ENCODE assay signal across 10 mouse cellular contexts in the genomic region with DNA sequence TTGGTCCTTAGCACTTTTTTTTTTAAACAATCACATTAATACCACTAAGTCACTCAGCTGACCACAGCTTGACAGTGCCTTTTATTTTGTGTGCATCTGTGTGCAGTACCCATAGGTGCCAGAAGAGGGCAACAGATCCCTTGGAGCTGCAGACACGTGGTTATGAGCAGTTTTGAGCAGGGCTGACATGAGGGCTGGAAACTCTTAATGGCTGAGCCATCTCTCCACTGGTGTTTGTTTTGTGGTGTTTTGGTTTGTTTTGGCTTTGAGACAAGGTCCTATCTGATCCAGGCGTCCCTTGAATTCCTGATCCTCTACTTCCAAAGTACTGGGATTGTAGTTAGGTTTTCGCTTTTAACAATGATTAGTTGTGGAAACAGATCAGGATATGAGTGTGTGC. TPM values are rescaled to one million over a fixed set of nuclear protein-coding genes. Genes with fewer than 3 reads are reported as not detected.
DNase-seq lines count a peak whose midpoint lies in the region; ATAC-seq and TF ChIP-seq lines count a peak whose summit lies in the region.
"Had no signal": no experiment of that assay in that cellular context is flagged by ENCODE, and none has a peak within 500 bp of the region (broad histone marks: within the 10 kb centered on the region; RNA-seq: fewer than 3 reads in every experiment).

No protein-coding gene starts in this region.

- ATAC-seq in intestine, postnatal 0 days: no peak
- no peak for ATAC-seq in intestine, embryonic 15.5 days
- no peak for ATAC-seq in liver, embryonic 14.5 days (ENCODE audit: insufficient read depth)

- no peak for TF ChIP-seq EP300 in CH12.LX (IDR thresholded peaks at IDR 0.05; ENCODE audit: low read length)
- no peak for TF ChIP-seq EP300 in liver, embryonic 14.5 days (IDR thresholded peaks at IDR 0.05; ENCODE audit: low read depth)

- dilution Hi-C loops in CH12.LX (cut with MboI; ENCODE audit: extremely low pct_ligation_motif_present, extremely low pct_unique_long_range_greater_than_20kb, low sequenced_read_pairs): no loop called here

- peak; percentile 62 for TF ChIP-seq RAD21 in CH12.LX (IDR thresholded peaks at IDR 0.05; ENCODE audit: low read depth, low read length)

- no peak overlapping the region for H3K4me3 ChIP-seq in intestine, postnatal 0 days (ENCODE audit: low read depth, low read length)
- no peak overlapping the region for H3K4me3 ChIP-seq in intestine, embryonic 15.5 days (replicated peaks)
- H3K4me3 ChIP-seq in CH12.LX (replicated peaks in 1 of 3; ENCODE audit: low read depth in 2 of 3, low read length in 2 of 3, poor library complexity in 1 of 3): no peak overlapping the region
- no peak overlapping the region for H3K4me3 ChIP-seq in bone marrow macrophage, adult 2 months (ENCODE audit: insufficient read depth, low read length)
- no peak overlapping the region for H3K4me3 ChIP-seq in liver, embryonic 14.5 days (ENCODE audit: insufficient read depth in 1 of 2, low read depth in 2 of 2, low read length in 2 of 2)
- H3K4me3 ChIP-seq: embryonic facial prominence, embryonic 15.5 days; midbrain, embryonic 12.5 days had no signal

- peak; percentile 72 for DNase-seq in CH12.LX (ENCODE audit: extremely low read depth)
- peak in 2 of 3 experiments; percentile 26 to 34 for DNase-seq in liver, embryonic 14.5 days (ENCODE audit: low read depth in 3 of 3, low spot score in 3 of 3)
- DNase-seq in splenic B cell, adult 2 months (ENCODE audit: low read depth, low spot score): peak; percentile 69
- DNase-seq in right cerebral cortex, adult 2 months (ENCODE audit: low spot score in 2 of 2): no peak
- DNase-seq in layer of hippocampus, postnatal 36 days: no peak

- no peaks in the 10 kb centered on the region for H3K4me1 ChIP-seq in intestine, postnatal 0 days (replicated peaks; ENCODE audit: control insufficient read depth, insufficient read depth, low read length)
- H3K4me1 ChIP-seq in intestine, embryonic 15.5 days (replicated peaks): no peaks in the 10 kb centered on the region
- peaks cover 11 to 25% of the 10 kb centered on the region in 2 experiments for H3K4me1 ChIP-seq in CH12.LX (ENCODE audit: control insufficient read depth in 1 of 2, insufficient read depth in 2 of 2)
- no peaks in the 10 kb centered on the region for H3K4me1 ChIP-seq in bone marrow macrophage, adult 2 months (ENCODE audit: control insufficient read depth, insufficient read depth, low read length)
- no peaks in the 10 kb centered on the region for H3K4me1 ChIP-seq in liver, embryonic 14.5 days (replicated peaks; ENCODE audit: control insufficient read depth in 2 of 2, insufficient read depth in 2 of 2, low read length in 1 of 2)
- H3K4me1 ChIP-seq: embryonic facial prominence, embryonic 15.5 days; midbrain, embryonic 12.5 days had no signal

- no peak overlapping the region for H3K4me2 ChIP-seq in intestine, postnatal 0 days (replicated peaks; ENCODE audit: low read depth)
- no peak overlapping the region for H3K4me2 ChIP-seq in intestine, embryonic 15.5 days (replicated peaks)
- no peak overlapping the region for H3K4me2 ChIP-seq in CH12.LX (ENCODE audit: insufficient read depth, low read depth, poor library complexity, severe bottlenecking)
- H3K4me2 ChIP-seq in liver, embryonic 14.5 days (ENCODE audit: low read depth): no peak overlapping the region
- H3K4me2 ChIP-seq: embryonic facial prominence, embryonic 15.5 days; midbrain, embryonic 12.5 days had no signal

- no peak overlapping the region for H3K27ac ChIP-seq in intestine, postnatal 0 days (ENCODE audit: low read depth, low read length)
- no peak overlapping the region for H3K27ac ChIP-seq in intestine, embryonic 15.5 days
- no peak overlapping the region for H3K27ac ChIP-seq in CH12.LX (ENCODE audit: insufficient read depth, low read depth)
- H3K27ac ChIP-seq in bone marrow macrophage, adult 2 months (ENCODE audit: insufficient read depth, low read depth, low read length): no peak overlapping the region
- H3K27ac ChIP-seq in liver, embryonic 14.5 days: no peak overlapping the region
- H3K27ac ChIP-seq: embryonic facial prominence, embryonic 15.5 days; midbrain, embryonic 12.5 days had no signal

- H3K79me2 ChIP-seq in CH12.LX (replicated peaks; ENCODE audit: control insufficient read depth, extremely low read depth, insufficient read depth, poor library complexity, severe bottlenecking): no peaks in the 10 kb centered on the region

- H3K9me3 ChIP-seq in intestine, postnatal 0 days (ENCODE audit: control insufficient read depth): no peaks in the 10 kb centered on the region
- H3K9me3 ChIP-seq in intestine, embryonic 15.5 days: no peaks in the 10 kb centered on the region
- peaks cover 5% of the 10 kb centered on the region for H3K9me3 ChIP-seq in CH12.LX (replicated peaks; ENCODE audit: low read length)
- H3K9me3 ChIP-seq in liver, embryonic 14.5 days (ENCODE audit: control insufficient read depth, low read length): no peaks in the 10 kb centered on the region
- H3K9me3 ChIP-seq: embryonic facial prominence, embryonic 15.5 days had no signal

- 69% methylated on average over 3 of the region's 3 CpGs for WGBS in intestine, postnatal 0 days
- WGBS in intestine, embryonic 15.5 days: 66% methylated on average over 3 of the region's 3 CpGs
- WGBS in liver, embryonic 14.5 days (ENCODE audit: insufficient replicate concordance): 58% methylated on average over 3 of the region's 3 CpGs

- in situ Hi-C loops in CH12.LX (cut with MboI; ENCODE audit: low pct_ligation_motif_present, low pct_unique_long_range_greater_than_20kb, low sequenced_read_pairs): no loop called here

- no peaks in the 10 kb centered on the region for H3K27me3 ChIP-seq in intestine, postnatal 0 days (replicated peaks; ENCODE audit: control insufficient read depth, insufficient read depth, low read length)
- H3K27me3 ChIP-seq in intestine, embryonic 15.5 days (replicated peaks): no peaks in the 10 kb centered on the region
- peaks cover 3% of the 10 kb centered on the region for H3K27me3 ChIP-seq in CH12.LX (replicated peaks)
- H3K27me3 ChIP-seq in liver, embryonic 14.5 days (ENCODE audit: control insufficient read depth, insufficient read depth, low read length): no peaks in the 10 kb centered on the region
- H3K27me3 ChIP-seq in splenic B cell, adult 2 months (ENCODE audit: control insufficient read depth, insufficient read depth, low read length, poor library complexity, severe bottlenecking): no peaks in the 10 kb centered on the region
- H3K27me3 ChIP-seq: embryonic facial prominence, embryonic 15.5 days; midbrain, embryonic 12.5 days had no signal

- peak; percentile 88 for TF ChIP-seq CTCF in intestine, postnatal 0 days (IDR thresholded peaks at IDR 0.05; ENCODE audit: low read depth)
- TF ChIP-seq CTCF in CH12.LX (conservative IDR thresholded peaks at IDR 0.05 in 1 of 2, IDR thresholded peaks at IDR 0.05 in 1 of 2; ENCODE audit: low read depth in 2 of 2, low read length in 2 of 2): peak; percentile 65 to 66; a peak in 3 of 4 replicates
- peak; percentile 35; the same call in 1 of the 2 replicates for TF ChIP-seq CTCF in bone marrow macrophage, adult 2 months (IDR thresholded peaks at IDR 0.05; ENCODE audit: low read depth, low read length)
- peak; percentile 86 for TF ChIP-seq CTCF in liver, embryonic 14.5 days (IDR thresholded peaks at IDR 0.05; ENCODE audit: low read depth)

- peaks cover 16% of the 10 kb centered on the region; the same call in 1 of the 2 replicates for H3K36me3 ChIP-seq in intestine, postnatal 0 days (ENCODE audit: control insufficient read depth, insufficient read depth)
- H3K36me3 ChIP-seq in intestine, embryonic 15.5 days: no peaks in the 10 kb centered on the region
- H3K36me3 ChIP-seq in CH12.LX (replicated peaks in 1 of 2; ENCODE audit: control insufficient read depth in 1 of 2, insufficient read depth in 1 of 2, low read length in 1 of 2): no peaks in the 10 kb centered on the region
- no peaks in the 10 kb centered on the region for H3K36me3 ChIP-seq in liver, embryonic 14.5 days (replicated peaks; ENCODE audit: control insufficient read depth, insufficient read depth, low read depth)
- H3K36me3 ChIP-seq in splenic B cell, adult 2 months (ENCODE audit: control insufficient read depth, insufficient read depth, low read length, poor library complexity, severe bottlenecking): no peaks in the 10 kb centered on the region
- H3K36me3 ChIP-seq: embryonic facial prominence, embryonic 15.5 days; midbrain, embryonic 12.5 days had no signal

- no peak overlapping the region for H3K9ac ChIP-seq in intestine, postnatal 0 days (ENCODE audit: low read depth, low read length)
- H3K9ac ChIP-seq in intestine, embryonic 15.5 days: no peak overlapping the region
- H3K9ac ChIP-seq in CH12.LX (ENCODE audit: insufficient read depth, low read depth): no peak overlapping the region
- H3K9ac ChIP-seq in liver, embryonic 14.5 days (replicated peaks): no peak overlapping the region
- H3K9ac ChIP-seq: embryonic facial prominence, embryonic 15.5 days; midbrain, embryonic 12.5 days had no signal

- no peak for TF ChIP-seq POLR2A in CH12.LX (IDR thresholded peaks at IDR 0.05; ENCODE audit: low read depth, low read length)
- TF ChIP-seq POLR2A in bone marrow macrophage, adult 2 months (IDR thresholded peaks at IDR 0.05; ENCODE audit: borderline replicate concordance, low read depth, low read length): no peak

RNA-seq across cellular contexts. Expression of a gene that starts 8.2 kb away (rescaled TPM):
- 231 and 259 TPM in 2 replicates for polyA plus RNA-seq in intestine, postnatal 0 days (2015; fragmentation: Nextera tagmentation; extraction: Ambion mirVana)
- polyA plus RNA-seq in intestine, embryonic 15.5 days (2015; fragmentation: Nextera tagmentation; extraction: Ambion mirVana): 11.8 and 12.8 TPM in 2 replicates
- total RNA-seq in CH12.LX (2012; rRNA removed) (0.17 TPM in 1 of 2 replicates, not detected in the other), CH12.LX (2014; rRNA removed) (not detected in 2 replicates)
- 0.14 TPM in 1 of 2 replicates, not detected in the other for polyA plus RNA-seq in CH12.LX (2012; ENCODE audit: insufficient read length, low read depth)
- polyA plus RNA-seq in bone marrow macrophage, adult 2 months (2012; ENCODE audit: insufficient read depth, insufficient read length, missing spikeins): 0.32 TPM in 1 of 2 replicates, not detected in the other
- 0.02 TPM in 2 replicates for polyA plus RNA-seq in liver, embryonic 14.5 days (2012; rRNA removed)
- 0.13 TPM in 1 of 2 replicates, not detected in the other for polyA plus RNA-seq in liver, embryonic 14.5 days (2014; fragmentation: Nextera tagmentation; extraction: Ambion mirVana)
- not detected for total RNA-seq in layer of hippocampus, postnatal 36 days (2021)
- polyA plus RNA-seq: embryonic facial prominence, embryonic 15.5 days; midbrain, embryonic 12.5 days had no signal

RNA-seq across cellular contexts. Expression of a gene that starts 8.3 kb away (rescaled TPM):
- 21.5 and 23.9 TPM in 2 replicates for polyA plus RNA-seq in intestine, postnatal 0 days (2015; fragmentation: Nextera tagmentation; extraction: Ambion mirVana)
- 24.3 and 25.6 TPM in 2 replicates for polyA plus RNA-seq in intestine, embryonic 15.5 days (2015; fragmentation: Nextera tagmentation; extraction: Ambion mirVana)
- total RNA-seq in CH12.LX (2012; rRNA removed): 26.3 and 28.6 TPM in 2 replicates
- 18.8 and 22.1 TPM in 2 replicates for total RNA-seq in CH12.LX (2014; rRNA removed)
- 18.5 and 26.5 TPM in 2 replicates for polyA plus RNA-seq in CH12.LX (2012; ENCODE audit: insufficient read length, low read depth)
- polyA plus RNA-seq in bone marrow macrophage, adult 2 months (2012; ENCODE audit: insufficient read depth, insufficient read length, missing spikeins): 4.6 and 6.5 TPM in 2 replicates
- polyA plus RNA-seq in liver, embryonic 14.5 days (2012; rRNA removed): 8.1 and 12.8 TPM in 2 replicates
- polyA plus RNA-seq in liver, embryonic 14.5 days (2014; fragmentation: Nextera tagmentation; extraction: Ambion mirVana): 8.6 and 11.0 TPM in 2 replicates
- 10 to 100 TPM; 31.1 to 32.4 TPM for total RNA-seq in layer of hippocampus, postnatal 36 days (2021)

RNA-seq across cellular contexts. Expression of a gene that starts 15.0 kb away (rescaled TPM):
- polyA plus RNA-seq in intestine, postnatal 0 days (2015; fragmentation: Nextera tagmentation; extraction: Ambion mirVana): 44.9 and 48.8 TPM in 2 replicates
- polyA plus RNA-seq in intestine, embryonic 15.5 days (2015; fragmentation: Nextera tagmentation; extraction: Ambion mirVana): 83.8 and 87.7 TPM in 2 replicates
- total RNA-seq in CH12.LX (2012; rRNA removed): 69.2 and 83.9 TPM in 2 replicates
- total RNA-seq in CH12.LX (2014; rRNA removed): 90.4 and 106 TPM in 2 replicates
- polyA plus RNA-seq in CH12.LX (2012; ENCODE audit: insufficient read length, low read depth): 88.3 and 103 TPM in 2 replicates
- polyA plus RNA-seq in bone marrow macrophage, adult 2 months (2012; ENCODE audit: insufficient read depth, insufficient read length, missing spikeins): 28.4 and 31.5 TPM in 2 replicates
- 23.1 and 24.3 TPM in 2 replicates for polyA plus RNA-seq in liver, embryonic 14.5 days (2012; rRNA removed)
- 27.0 and 31.7 TPM in 2 replicates for polyA plus RNA-seq in liver, embryonic 14.5 days (2014; fragmentation: Nextera tagmentation; extraction: Ambion mirVana)
- 10 to 100 TPM; 43.4 to 50.6 TPM for total RNA-seq in layer of hippocampus, postnatal 36 days (2021)

RNA-seq across cellular contexts. Expression of a gene that starts 30.9 kb away (rescaled TPM):
- polyA plus RNA-seq in intestine, postnatal 0 days (2015; fragmentation: Nextera tagmentation; extraction: Ambion mirVana): 2.2 and 2.3 TPM in 2 replicates
- polyA plus RNA-seq in intestine, embryonic 15.5 days (2015; fragmentation: Nextera tagmentation; extraction: Ambion mirVana): 7.8 and 8.4 TPM in 2 replicates
- total RNA-seq in CH12.LX (2012; rRNA removed) (0.13 TPM in 1 of 2 replicates, not detected in the other), CH12.LX (2014; rRNA removed) (not detected in 2 replicates)
- 0.13 TPM in 1 of 2 replicates, not detected in the other for polyA plus RNA-seq in CH12.LX (2012; ENCODE audit: insufficient read length, low read depth)
- 0.47 TPM in 1 of 2 replicates, not detected in the other for polyA plus RNA-seq in bone marrow macrophage, adult 2 months (2012; ENCODE audit: insufficient read depth, insufficient read length, missing spikeins)
- polyA plus RNA-seq in liver, embryonic 14.5 days (2012; rRNA removed): 0.11 and 0.24 TPM in 2 replicates
- 0.08 TPM in 1 of 2 replicates, not detected in the other for polyA plus RNA-seq in liver, embryonic 14.5 days (2014; fragmentation: Nextera tagmentation; extraction: Ambion mirVana)
- total RNA-seq in layer of hippocampus, postnatal 36 days (2021): under 1 TPM; 0.25 to 0.27 TPM

RNA-seq across cellular contexts. Expression of a gene that starts 38.3 kb away (rescaled TPM):
- polyA plus RNA-seq in intestine, postnatal 0 days (2015; fragmentation: Nextera tagmentation; extraction: Ambion mirVana): 1.4 and 1.6 TPM in 2 replicates
- 3.7 and 4.1 TPM in 2 replicates for polyA plus RNA-seq in intestine, embryonic 15.5 days (2015; fragmentation: Nextera tagmentation; extraction: Ambion mirVana)
- total RNA-seq in CH12.LX (2012; rRNA removed) (5.1 and 5.3 TPM in 2 replicates), CH12.LX (2014; rRNA removed) (0.87 and 1.8 TPM in 2 replicates)
- polyA plus RNA-seq in CH12.LX (2012; ENCODE audit: insufficient read length, low read depth): 4.4 and 5.1 TPM in 2 replicates
- 12.2 and 12.5 TPM in 2 replicates for polyA plus RNA-seq in bone marrow macrophage, adult 2 months (2012; ENCODE audit: insufficient read depth, insufficient read length, missing spikeins)
- 1.6 and 2.3 TPM in 2 replicates for polyA plus RNA-seq in liver, embryonic 14.5 days (2012; rRNA removed)
- polyA plus RNA-seq in liver, embryonic 14.5 days (2014; fragmentation: Nextera tagmentation; extraction: Ambion mirVana): 0.41 and 0.44 TPM in 2 replicates
- 10 to 100 TPM; 17.8 to 19.3 TPM for total RNA-seq in layer of hippocampus, postnatal 36 days (2021)

Comparison
In these comparisons a context has a peak if more than half of its experiments do, and no peak if none do; other contexts are left out.
1. RNA of a gene that starts 8.2 kb away (polyA plus RNA-seq): 231 to 259 TPM in intestine, postnatal 0 days; 11.8 to 12.8 TPM in intestine, embryonic 15.5 days, 0.32 TPM in bone marrow macrophage, adult 2 months, 0.02 to 0.13 TPM in liver, embryonic 14.5 days and 0.14 TPM in CH12.LX; every median in the first group is over 10 times any median in the second.
2. CTCF ChIP-seq: peak in every context shown above with its lines; median percentile 88 in intestine, postnatal 0 days; 86 in liver, embryonic 14.5 days; 66 in CH12.LX; 35 in bone marrow macrophage, adult 2 months.
3. DNase-seq: peak in CH12.LX (single experiment), liver, embryonic 14.5 days (2 of 3) and splenic B cell, adult 2 months (single experiment); none in right cerebral cortex, adult 2 months (0 of 2) and layer of hippocampus, postnatal 36 days (0 of 2).